Mouse (Mus musculus) liver, embryonic 14.5 days (tissue): Measurements from ENCODE around the gene Uqcrq.

Source experiments
- CTCF ChIP-seq: IDR thresholded peaks from 2 replicates; pipeline ENCODE4 v1.5.1; 2016; ENCODE audit warnings: antibody characterized with exemption, low read depth, control low read depth
- EP300 ChIP-seq: IDR thresholded peaks from 2 replicates; pipeline ENCODE4 v1.6.1; 2016; ENCODE audit warnings: antibody characterized with exemption, low read depth

GRCm38 (mm10) chr11:53466231-53466971 lies 35.8 kb upstream of the Uqcrq start:
- TF ChIP-seq CTCF (peak; percentile 90), EP300 (no peak)
